Mouse (Mus musculus) bone marrow, adult 2 months (tissue): ENCODE results near the gene Defb19.

ENCODE experiments used
- CTCF ChIP-seq: fragments of 200-500 bp; IDR thresholded peaks from 2 replicates; pipeline ENCODE4 v1.5.1; 2011; ENCODE audit warnings: low read length, control low read depth; ENCODE audit not compliant: control insufficient read depth, insufficient read depth
- POLR2A ChIP-seq: fragments of 200-500 bp; IDR thresholded peaks from 2 replicates; pipeline ENCODE4 v1.6.1; 2011; ENCODE audit warnings: low read depth, mild to moderate bottlenecking, control low read depth, low read length, borderline replicate concordance; ENCODE audit not compliant: control insufficient read depth

GRCm38 (mm10) chr2:152616470-152616869 lies 36.4 kb upstream of the Defb19 start:
- TF ChIP-seq CTCF (no peak), POLR2A (no peak)
